Mouse (Mus musculus) ovary, postnatal 10 days (tissue): ENCODE data around the gene Rfx3.
A peak's percentile ranks its signal among the peaks of the same experiment; 100 is the strongest.

Experiments used
- DNase-seq: peaks from one replicate; pipeline ENCODE4 v3.0.0; 2022; ENCODE audit warnings: low spot score

Gene Rfx3

DNA sequence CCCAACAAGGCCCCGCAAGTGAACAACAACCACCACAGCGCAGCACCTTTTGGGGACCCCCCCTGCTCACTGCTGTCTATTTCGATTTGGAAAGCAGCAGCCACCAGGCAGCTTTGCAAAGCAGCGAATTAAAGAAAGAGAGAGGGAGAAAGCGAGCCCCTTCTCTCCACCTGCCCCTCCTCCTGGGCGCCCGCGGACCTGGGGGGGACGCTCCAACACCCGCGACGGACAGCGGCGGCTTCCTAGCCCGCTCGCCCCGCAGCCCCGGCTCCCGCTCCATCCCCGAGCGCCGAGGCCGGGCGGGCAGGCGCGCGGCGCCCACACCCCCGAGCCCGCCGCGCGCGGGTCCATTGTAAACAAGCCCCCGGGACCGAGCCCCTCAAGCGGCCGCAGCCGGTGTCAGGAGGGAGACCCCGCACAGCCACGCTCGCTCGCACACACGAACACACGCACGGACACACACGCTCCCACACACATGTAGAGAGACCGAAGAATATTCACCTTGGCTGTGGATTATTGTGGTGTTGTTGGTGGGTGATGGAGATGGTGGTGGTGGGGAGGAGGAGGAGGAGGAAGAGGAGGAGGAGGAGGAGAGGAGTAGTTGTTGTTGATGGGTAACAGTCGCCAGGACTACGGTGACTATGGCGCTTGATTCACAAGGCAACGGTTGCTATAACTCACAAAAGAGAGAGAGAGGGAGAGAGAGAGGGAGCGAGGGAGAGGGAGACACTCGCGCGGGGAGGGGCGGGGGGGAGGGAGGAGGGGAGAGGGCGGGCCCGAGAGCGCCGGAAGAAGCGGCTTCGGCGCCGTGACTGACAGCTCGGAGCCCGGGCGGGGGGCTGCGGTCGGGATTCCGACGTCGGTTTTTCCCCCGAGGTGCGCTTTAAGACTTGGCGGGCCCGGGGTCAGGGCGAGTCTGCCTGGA is at the start of gene Rfx3:
Rfx3 (minus strand) TSS at position 696 of the 925 bp plus-strand sequence.
- DNase-seq, result peak; percentile 21

- no peak for DNase-seq
These were observed 41.1 kb upstream of the Rfx3 start for GRCm38 (mm10) chr19:28052058-28052457.

- DNase-seq, result no peak
These were observed 40.6 kb upstream of the Rfx3 start for GRCm38 (mm10) chr19:28051571-28051970.

DNA sequence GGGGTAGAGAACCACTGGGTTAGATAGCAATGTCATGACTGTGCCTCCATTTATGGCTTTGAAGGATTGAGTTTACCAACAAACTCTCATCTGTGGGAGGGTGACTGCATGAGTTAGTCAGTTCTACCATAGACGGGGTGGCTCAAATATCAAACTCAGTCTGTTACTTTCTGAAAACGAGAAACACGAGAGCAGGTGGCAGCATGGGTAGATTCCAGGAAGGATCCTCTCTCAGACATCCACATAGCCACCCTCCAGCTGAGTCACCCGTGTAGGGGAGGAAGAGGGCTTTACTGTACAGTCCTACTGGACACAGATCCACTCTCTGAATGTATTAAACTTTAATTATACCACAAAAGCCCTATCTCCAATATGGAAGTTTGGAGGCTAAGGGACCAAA is 38.3 kb upstream of the Rfx3 start:
- DNase-seq, result no peak

GRCm38 (mm10) chr19:28046806-28047205 is 35.8 kb upstream of the Rfx3 start:
- DNase-seq, result no peak

DNA sequence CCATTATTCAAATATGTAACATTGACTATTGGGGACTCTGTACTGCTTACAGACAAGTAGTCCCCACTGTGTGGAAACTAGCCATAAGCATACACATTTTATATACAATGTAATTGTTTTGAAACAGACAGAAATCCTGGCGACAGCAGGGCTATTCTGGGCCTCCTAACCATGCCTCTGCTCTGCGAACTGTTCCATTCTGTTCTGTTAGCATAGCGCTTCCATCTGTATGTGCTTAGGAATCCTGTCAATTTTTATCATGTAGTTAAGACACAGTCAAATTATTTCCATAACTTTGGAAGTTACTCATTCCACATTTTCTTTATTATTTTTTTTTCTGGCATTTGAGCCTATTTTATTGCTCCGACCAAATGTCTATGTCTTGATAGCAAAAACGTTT is 34.0 kb upstream of the Rfx3 start:
- no peak for DNase-seq

- DNase-seq, result peak; percentile 86
These were observed 943 bp upstream of the Rfx3 start for GRCm38 (mm10) chr19:28011718-28012499.

- DNase-seq, result no peak
These were observed 391 bp upstream of the Rfx3 start for GRCm38 (mm10) chr19:28011396-28011717.

DNA sequence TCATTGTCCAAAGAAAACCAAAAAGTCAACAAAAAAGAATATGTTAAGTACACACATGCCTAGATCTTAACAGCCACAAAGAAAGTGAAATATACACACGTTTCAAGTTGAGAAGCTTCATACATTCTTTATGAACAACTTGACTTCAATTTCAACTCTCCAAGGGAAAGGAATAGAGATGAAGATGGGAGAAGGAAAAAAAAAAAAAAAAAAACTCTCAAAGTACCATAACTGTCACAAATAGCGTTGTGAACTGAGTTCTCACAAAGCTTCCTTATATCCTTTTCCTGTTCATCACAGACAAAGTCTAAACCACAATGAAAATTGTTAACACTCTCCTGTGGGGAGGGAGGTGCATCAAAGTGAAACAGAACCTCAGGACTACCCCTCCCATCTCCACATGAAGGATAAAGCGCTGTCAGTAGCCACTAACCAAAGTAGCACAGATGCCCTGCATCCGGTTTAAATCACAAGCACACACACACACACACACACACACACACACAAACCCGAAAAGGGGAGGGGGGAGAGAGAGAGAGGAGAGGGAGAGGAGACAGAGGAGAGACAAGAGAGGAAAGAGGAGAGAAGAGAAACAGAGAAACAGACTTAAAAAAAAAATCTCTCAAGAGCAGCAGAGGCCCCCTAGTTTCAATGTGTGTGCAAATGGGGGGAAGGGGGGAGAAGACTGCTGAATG is 1.2 kb downstream of the Rfx3 start:
- no peak for DNase-seq

DNA sequence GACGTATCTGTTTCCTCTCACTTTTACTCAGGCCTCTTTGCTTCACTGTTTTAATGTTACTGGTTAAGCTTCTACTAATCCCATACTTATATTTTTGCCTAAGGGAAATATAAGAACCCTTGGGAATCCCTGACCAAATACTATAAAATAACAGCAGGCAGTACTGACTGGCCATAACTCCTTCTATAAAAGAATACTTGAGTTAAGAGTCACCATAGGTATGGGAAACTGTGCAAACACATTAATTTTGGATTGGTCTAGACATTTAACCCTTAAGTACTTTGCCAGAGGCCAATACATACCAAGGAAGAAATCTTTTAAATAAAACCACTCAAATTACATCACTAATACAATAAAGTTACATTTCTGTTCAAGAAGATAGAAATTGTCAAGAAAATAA is 6.8 kb downstream of the Rfx3 start:
- no peak for DNase-seq

- DNase-seq, result no peak
These were observed 7.5 kb downstream of the Rfx3 start for GRCm38 (mm10) chr19:28003474-28003873.

GRCm38 (mm10) chr19:28002708-28003107 is 8.3 kb downstream of the Rfx3 start:
- DNase-seq, result no peak

DNA sequence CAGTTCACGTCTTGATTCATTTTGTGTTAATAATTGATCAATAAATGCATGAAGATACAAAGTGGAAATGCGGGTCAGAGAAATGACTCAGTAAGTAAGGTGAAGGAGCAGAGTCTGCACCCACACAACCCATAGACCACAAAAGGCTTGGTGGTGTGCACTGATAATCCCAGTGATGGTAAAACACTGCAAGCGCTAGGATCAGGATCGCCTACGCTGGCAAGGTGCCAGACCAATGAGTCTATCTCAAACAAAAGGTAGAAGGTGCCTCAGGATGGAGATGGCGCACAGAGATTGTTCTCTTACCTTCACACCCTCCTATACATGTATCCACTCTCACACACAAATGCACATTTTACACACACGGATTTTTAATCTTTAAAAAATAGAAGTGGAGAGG is 18.2 kb downstream of the Rfx3 start:
- DNase-seq, result no peak

GRCm38 (mm10) chr19:27988746-27989145 is 22.2 kb downstream of the Rfx3 start:
- no peak for DNase-seq

- DNase-seq, result no peak
These were observed 43.4 kb downstream of the Rfx3 start for GRCm38 (mm10) chr19:27967590-27967989.

DNA sequence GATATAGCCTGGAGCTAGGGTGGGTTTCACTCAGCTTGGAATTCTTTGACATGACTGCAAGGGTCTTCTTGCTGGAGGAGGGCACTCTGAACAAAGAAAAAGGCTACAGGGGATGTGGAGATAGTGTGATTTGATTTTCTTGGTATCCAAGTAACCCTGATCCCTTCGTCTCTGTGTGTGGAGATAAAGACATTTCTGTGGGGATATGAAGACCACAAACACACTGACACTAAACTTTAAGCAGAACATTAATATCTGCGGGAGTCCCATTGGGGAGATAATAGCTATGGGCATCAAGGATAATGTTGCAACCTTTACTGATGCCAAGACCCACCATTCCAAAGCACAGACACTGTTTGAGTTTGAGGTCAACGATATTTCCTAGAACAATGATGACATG is 49.7 kb downstream of the Rfx3 start:
- DNase-seq, result no peak

DNA sequence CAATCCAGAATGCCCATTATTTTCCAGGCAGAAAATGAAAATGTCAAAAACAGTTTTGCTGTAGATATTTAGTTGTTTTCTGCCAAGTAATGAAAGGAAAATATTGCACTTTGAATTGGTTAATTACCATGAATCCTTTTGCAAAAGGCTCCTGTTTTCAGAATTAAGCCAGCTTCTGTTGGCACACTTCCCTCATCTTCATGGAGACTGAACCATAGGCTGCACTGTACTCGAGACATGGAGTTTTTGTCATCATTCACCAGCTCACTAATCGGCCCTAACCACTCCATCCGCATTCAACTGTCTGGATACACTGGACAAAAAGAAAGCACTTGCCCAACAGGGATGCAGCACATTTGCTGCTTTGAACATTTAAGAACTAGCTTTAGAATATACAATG is 75.5 kb downstream of the Rfx3 start:
- no peak for DNase-seq

DNA sequence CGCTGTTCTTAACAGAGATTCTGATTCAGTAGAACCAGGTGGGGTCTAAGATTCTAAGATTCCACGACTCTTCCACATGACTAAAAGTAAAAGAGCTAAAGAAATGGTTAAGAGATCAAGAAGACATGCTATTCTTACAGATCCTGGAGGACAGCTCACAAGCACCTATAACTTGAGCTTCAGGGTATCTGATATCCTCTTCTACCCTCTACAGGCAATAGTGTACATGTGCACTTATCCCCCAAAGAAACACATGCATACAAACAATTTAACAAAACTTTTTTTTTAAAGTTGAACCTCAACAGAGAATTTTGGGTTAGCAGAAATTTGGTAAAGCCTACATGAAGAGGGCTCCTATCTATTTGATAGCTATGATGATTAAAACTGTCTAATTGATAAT is 79.8 kb downstream of the Rfx3 start:
- DNase-seq, result no peak

- DNase-seq, result no peak
These were observed 84.6 kb downstream of the Rfx3 start for GRCm38 (mm10) chr19:27926378-27926777.

- DNase-seq, result no peak
These were observed 91.9 kb downstream of the Rfx3 start for GRCm38 (mm10) chr19:27919040-27919439.

GRCm38 (mm10) chr19:27916446-27916845 is 94.5 kb downstream of the Rfx3 start:
- DNase-seq, result no peak

DNA sequence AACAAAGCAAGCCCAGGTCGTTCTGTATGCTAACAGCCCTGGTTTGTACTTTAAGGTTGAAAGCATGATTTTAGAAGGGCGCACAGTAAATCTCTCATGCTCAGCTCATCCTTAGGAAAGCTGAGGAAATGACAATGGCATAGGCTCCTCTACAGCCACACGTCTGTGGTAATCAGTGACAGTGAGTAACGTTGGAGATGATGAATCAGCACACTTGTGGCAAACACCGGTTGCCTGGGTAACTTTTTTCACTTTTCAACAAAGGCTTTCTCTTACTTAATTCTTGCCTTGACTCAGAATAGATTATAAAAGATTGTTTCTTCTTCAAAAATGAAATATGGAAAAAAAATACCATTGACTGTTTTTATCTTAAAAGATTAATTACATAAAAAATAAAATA is 104.0 kb downstream of the Rfx3 start:
- no peak for DNase-seq

- no peak for DNase-seq
These were observed 105.0 kb downstream of the Rfx3 start for GRCm38 (mm10) chr19:27905976-27906375.
